Mouse (Mus musculus): ENCODE measurements around the gene Gfpt2.

GRCm38 (mm10) chr11:49855144-49855543 lies 61.2 kb downstream of the Gfpt2 start:
- no peak for TF ChIP-seq CTCF (IDR thresholded peaks at IDR 0.05; ENCODE audit: low read depth, low read length)
- no peak for TF ChIP-seq POLR2A (IDR thresholded peaks at IDR 0.05; ENCODE audit: borderline replicate concordance, low read depth, low read length)

Measured in bone marrow macrophage, adult 2 months (primary cell).